In the genomic region with DNA sequence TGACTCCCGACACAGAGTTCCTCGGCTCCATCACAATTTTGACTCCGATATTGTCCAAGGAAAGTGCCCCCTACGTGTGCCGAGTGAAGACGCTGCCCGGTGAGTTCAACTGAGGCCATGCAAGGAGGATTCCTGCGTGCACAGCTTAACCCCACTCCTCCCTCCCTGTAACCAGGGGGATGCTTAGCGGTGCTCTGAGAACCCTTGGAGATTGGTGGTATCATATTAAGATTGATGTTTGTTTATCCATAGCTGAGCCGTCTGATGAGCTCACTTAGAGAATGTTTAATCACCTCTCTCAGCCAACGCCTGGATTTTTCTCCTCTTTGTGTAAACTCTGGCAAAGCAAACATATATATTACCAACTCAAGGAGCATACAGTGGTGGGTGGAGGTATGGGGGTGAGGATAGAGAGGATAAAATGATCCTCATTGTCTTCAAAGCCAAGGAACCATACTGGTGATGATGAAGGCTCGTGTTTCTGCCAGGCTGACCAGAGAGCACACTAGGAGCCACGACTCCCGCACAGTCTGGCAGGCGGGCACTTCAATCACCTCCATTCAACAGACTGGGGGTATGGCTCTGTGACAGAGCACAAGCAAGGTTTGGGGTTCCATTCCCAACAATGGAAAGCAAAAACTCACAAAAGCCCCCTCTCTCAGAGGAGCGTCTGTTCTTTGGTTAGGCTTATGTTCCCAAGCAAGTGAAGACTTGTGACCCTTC, we compare ENCODE assay signal across 19 mouse cellular contexts. TPM values are rescaled to one million over a fixed set of nuclear protein-coding genes. Genes with fewer than 3 reads are reported as not detected.
A peak's percentile ranks its signal among the peaks of the same experiment; 100 is the strongest.
DNase-seq lines count a peak whose midpoint lies in the region; ATAC-seq and TF ChIP-seq lines count a peak whose summit lies in the region.
"Had no signal": no experiment of that assay in that cellular context is flagged by ENCODE, and none has a peak within 500 bp of the region (broad histone marks: within the 10 kb centered on the region; RNA-seq: fewer than 3 reads in every experiment).

No protein-coding gene starts in this region.

- no peaks in the 10 kb centered on the region for H3K9me3 ChIP-seq in kidney, embryonic 14.5 days (ENCODE audit: control insufficient read depth, low read length)
- no peaks in the 10 kb centered on the region for H3K9me3 ChIP-seq in lung, postnatal 0 days (ENCODE audit: low read length)
- no peaks in the 10 kb centered on the region for H3K9me3 ChIP-seq in intestine, embryonic 15.5 days
- no peaks in the 10 kb centered on the region for H3K9me3 ChIP-seq in stomach, postnatal 0 days (ENCODE audit: control insufficient read depth, low read length)
- H3K9me3 ChIP-seq: forebrain, embryonic 10.5 days; hindbrain, embryonic 15.5 days; liver, embryonic 15.5 days; midbrain, embryonic 13.5 days; neural tube, embryonic 13.5 days had no signal

- no peaks in the 10 kb centered on the region for H3K36me3 ChIP-seq in kidney, embryonic 14.5 days (ENCODE audit: control insufficient read depth, insufficient read depth, low read length)
- no peaks in the 10 kb centered on the region for H3K36me3 ChIP-seq in lung, postnatal 0 days (ENCODE audit: insufficient read depth, low read length)
- no peaks in the 10 kb centered on the region for H3K36me3 ChIP-seq in intestine, embryonic 15.5 days
- no peaks in the 10 kb centered on the region for H3K36me3 ChIP-seq in stomach, postnatal 0 days (ENCODE audit: control insufficient read depth, insufficient read depth, low read length)
- H3K36me3 ChIP-seq: forebrain, embryonic 10.5 days; hindbrain, embryonic 15.5 days; liver, embryonic 15.5 days; midbrain, embryonic 13.5 days; neural tube, embryonic 13.5 days had no signal

- ATAC-seq in kidney, embryonic 14.5 days (ENCODE audit: low FRiP score, low TSS enrichment) = peak; percentile 60
- ATAC-seq in lung, postnatal 0 days = 0 out of 2 replicates have a peak, but pooled peaks have one; percentile 17
- ATAC-seq in intestine, embryonic 15.5 days = peak; percentile 40; the same call in 1 of the 2 replicates
- ATAC-seq in stomach, postnatal 0 days (ENCODE audit: low FRiP score, low TSS enrichment) = peak; percentile 51
- ATAC-seq: midbrain, embryonic 13.5 days had no signal

- H3K27me3 ChIP-seq in kidney, embryonic 14.5 days (ENCODE audit: control insufficient read depth, insufficient read depth, low read length) = no peaks in the 10 kb centered on the region
- no peaks in the 10 kb centered on the region for H3K27me3 ChIP-seq in lung, postnatal 0 days (replicated peaks; ENCODE audit: insufficient read depth, low read length)
- no peaks in the 10 kb centered on the region for H3K27me3 ChIP-seq in intestine, embryonic 15.5 days (replicated peaks)
- H3K27me3 ChIP-seq in stomach, postnatal 0 days (ENCODE audit: control insufficient read depth, insufficient read depth, low read length) = no peaks in the 10 kb centered on the region
- H3K27me3 ChIP-seq: hindbrain, embryonic 15.5 days; midbrain, embryonic 13.5 days; neural tube, embryonic 13.5 days had no signal

- no peak overlapping the region for H3K9ac ChIP-seq in kidney, embryonic 14.5 days (ENCODE audit: low read depth, low read length)
- no peak overlapping the region for H3K9ac ChIP-seq in lung, postnatal 0 days (replicated peaks; ENCODE audit: low read depth)
- 0 out of 2 replicates have a peak overlapping the region, but pooled peaks have one; percentile 15 for H3K9ac ChIP-seq in intestine, embryonic 15.5 days
- H3K9ac ChIP-seq in stomach, postnatal 0 days (ENCODE audit: low read length) = no peak overlapping the region
- H3K9ac ChIP-seq: hindbrain, embryonic 15.5 days; liver, embryonic 15.5 days; midbrain, embryonic 13.5 days; neural tube, embryonic 13.5 days had no signal

- no peak for TF ChIP-seq CTCF in lung, postnatal 0 days (IDR thresholded peaks at IDR 0.05)
- no peak for TF ChIP-seq CTCF in stomach, postnatal 0 days (IDR thresholded peaks at IDR 0.05; ENCODE audit: low read depth)

- DNase-seq in kidney, postnatal 36 days = no peak
- peak; percentile 13 for DNase-seq in lung, postnatal 0 days (ENCODE audit: low spot score)
- DNase-seq in lung, adult 18-20 months = no peak
- no peak for DNase-seq in stomach, postnatal 0 days (ENCODE audit: low spot score)
- DNase-seq in retina, postnatal 1 day = no peak
- DNase-seq: B cell, adult 2 months; cerebellum, adult 2 months; kidney, postnatal 10 days; layer of hippocampus, postnatal 36 days had no signal

- no peak overlapping the region for H3K4me2 ChIP-seq in kidney, embryonic 14.5 days (replicated peaks; ENCODE audit: low read depth, low read length)
- no peak overlapping the region for H3K4me2 ChIP-seq in lung, postnatal 0 days (replicated peaks; ENCODE audit: low read depth, low read length)
- 0 out of 2 replicates have a peak overlapping the region, but pooled peaks have one; percentile 0 for H3K4me2 ChIP-seq in intestine, embryonic 15.5 days (replicated peaks)
- 0 out of 2 replicates have a peak overlapping the region, but pooled peaks have one; percentile 5 for H3K4me2 ChIP-seq in stomach, postnatal 0 days (replicated peaks; ENCODE audit: low read depth)
- H3K4me2 ChIP-seq: hindbrain, embryonic 15.5 days; liver, embryonic 15.5 days; midbrain, embryonic 13.5 days; neural tube, embryonic 13.5 days had no signal

- WGBS in kidney, embryonic 14.5 days = 21% methylated on average over 16 of the region's 16 CpGs
- 10% methylated on average over 16 of the region's 16 CpGs for whole genome bisulfite sequencing in lung, postnatal 0 days
- WGBS in intestine, embryonic 15.5 days = 17% methylated on average over 16 of the region's 16 CpGs
- WGBS in stomach, postnatal 0 days = 17% methylated on average over 16 of the region's 16 CpGs

- no peak overlapping the region; the same call in 1 of the 2 replicates for H3K27ac ChIP-seq in kidney, embryonic 14.5 days (ENCODE audit: low read depth, low read length)
- H3K27ac ChIP-seq in lung, postnatal 0 days (ENCODE audit: low read length) = no peak overlapping the region
- H3K27ac ChIP-seq in intestine, embryonic 15.5 days = no peak overlapping the region
- H3K27ac ChIP-seq in stomach, postnatal 0 days (replicated peaks) = no peak overlapping the region
- H3K27ac ChIP-seq: forebrain, embryonic 10.5 days; hindbrain, embryonic 15.5 days; layer of hippocampus, adult 2 months; liver, embryonic 15.5 days; midbrain, embryonic 13.5 days; neural tube, embryonic 13.5 days had no signal

- H3K4me3 ChIP-seq in kidney, embryonic 14.5 days (ENCODE audit: low read length) = no peak overlapping the region
- H3K4me3 ChIP-seq in lung, postnatal 0 days (ENCODE audit: low read depth, low read length) = no peak overlapping the region
- H3K4me3 ChIP-seq in intestine, embryonic 15.5 days (replicated peaks) = no peak overlapping the region
- H3K4me3 ChIP-seq in stomach, postnatal 0 days (ENCODE audit: low read depth, low read length) = no peak overlapping the region
- H3K4me3 ChIP-seq: forebrain, embryonic 10.5 days; hindbrain, embryonic 15.5 days; layer of hippocampus, adult 2 months; liver, embryonic 15.5 days; midbrain, embryonic 13.5 days; neural tube, embryonic 13.5 days had no signal

- TF ChIP-seq EP300 in lung, postnatal 0 days (IDR thresholded peaks at IDR 0.05) = no peak
- TF ChIP-seq EP300 in stomach, postnatal 0 days (optimal IDR thresholded peaks at IDR 0.05) = no peak

- H3K4me1 ChIP-seq in kidney, embryonic 14.5 days (ENCODE audit: control insufficient read depth, insufficient read depth, low read length) = peaks cover 22% of the 10 kb centered on the region
- no peaks in the 10 kb centered on the region for H3K4me1 ChIP-seq in lung, postnatal 0 days (ENCODE audit: insufficient read depth, low read depth, low read length)
- H3K4me1 ChIP-seq in intestine, embryonic 15.5 days (replicated peaks) = peaks cover 36% of the 10 kb centered on the region
- H3K4me1 ChIP-seq in stomach, postnatal 0 days (replicated peaks; ENCODE audit: control insufficient read depth, insufficient read depth) = no peaks in the 10 kb centered on the region
- H3K4me1 ChIP-seq: hindbrain, embryonic 15.5 days; midbrain, embryonic 13.5 days; neural tube, embryonic 13.5 days had no signal

RNA-seq across cellular contexts. Expression of a gene that starts 14.6 kb away (rescaled TPM):
- polyA plus RNA-seq in kidney, embryonic 14.5 days (2014; fragmentation: Nextera tagmentation; extraction: Ambion mirVana) = 0.06 and 0.35 TPM in 2 replicates
- 3.0 and 3.3 TPM in 2 replicates for polyA plus RNA-seq in lung, postnatal 0 days (2015; fragmentation: Nextera tagmentation; extraction: Ambion mirVana)
- polyA plus RNA-seq in intestine, embryonic 15.5 days (2015; fragmentation: Nextera tagmentation; extraction: Ambion mirVana) = 1.1 TPM in 2 replicates
- polyA plus RNA-seq in stomach, postnatal 0 days (2015; fragmentation: Nextera tagmentation; extraction: Ambion mirVana) = 0.46 and 0.59 TPM in 2 replicates

RNA-seq across cellular contexts. Expression of a gene that starts 16.9 kb away (rescaled TPM):
- not detected in 2 replicates for polyA plus RNA-seq in kidney, embryonic 14.5 days (2014; fragmentation: Nextera tagmentation; extraction: Ambion mirVana)
- not detected in 2 replicates for polyA plus RNA-seq in lung, postnatal 0 days (2015; fragmentation: Nextera tagmentation; extraction: Ambion mirVana)
- polyA plus RNA-seq in intestine, embryonic 15.5 days (2015; fragmentation: Nextera tagmentation; extraction: Ambion mirVana) = 4.7 and 6.5 TPM in 2 replicates
- polyA plus RNA-seq in stomach, postnatal 0 days (2015; fragmentation: Nextera tagmentation; extraction: Ambion mirVana) = 0.56 and 0.63 TPM in 2 replicates
- polyA plus RNA-seq: cerebellum, adult 2 months; forebrain, embryonic 10.5 days; heart, embryonic 14.5 days; hindbrain, embryonic 15.5 days; midbrain, embryonic 13.5 days; neural tube, embryonic 13.5 days; thymus, postnatal 0 days had no signal

RNA-seq across cellular contexts. Expression of a gene that starts 58.8 kb away (rescaled TPM):
- 0.46 and 1.1 TPM in 2 replicates for polyA plus RNA-seq in kidney, embryonic 14.5 days (2014; fragmentation: Nextera tagmentation; extraction: Ambion mirVana)
- 2.7 and 3.7 TPM in 2 replicates for polyA plus RNA-seq in lung, postnatal 0 days (2015; fragmentation: Nextera tagmentation; extraction: Ambion mirVana)
- 3.6 and 4.2 TPM in 2 replicates for polyA plus RNA-seq in intestine, embryonic 15.5 days (2015; fragmentation: Nextera tagmentation; extraction: Ambion mirVana)
- 1.9 and 2.1 TPM in 2 replicates for polyA plus RNA-seq in stomach, postnatal 0 days (2015; fragmentation: Nextera tagmentation; extraction: Ambion mirVana)

Comparison
In these comparisons a context has a peak if more than half of its experiments do, and no peak if none do; other contexts are left out.
1. H3K4me2 ChIP-seq: peak in intestine, embryonic 15.5 days (single experiment) and stomach, postnatal 0 days (single experiment); none in kidney, embryonic 14.5 days (single experiment) and lung, postnatal 0 days (single experiment).
2. Peak in every context shown above with its lines, with median percentiles within 50 percentile points of each other: ATAC-seq.